Comparison of ENCODE assay signal across 27 mouse cellular contexts in the genomic region with DNA sequence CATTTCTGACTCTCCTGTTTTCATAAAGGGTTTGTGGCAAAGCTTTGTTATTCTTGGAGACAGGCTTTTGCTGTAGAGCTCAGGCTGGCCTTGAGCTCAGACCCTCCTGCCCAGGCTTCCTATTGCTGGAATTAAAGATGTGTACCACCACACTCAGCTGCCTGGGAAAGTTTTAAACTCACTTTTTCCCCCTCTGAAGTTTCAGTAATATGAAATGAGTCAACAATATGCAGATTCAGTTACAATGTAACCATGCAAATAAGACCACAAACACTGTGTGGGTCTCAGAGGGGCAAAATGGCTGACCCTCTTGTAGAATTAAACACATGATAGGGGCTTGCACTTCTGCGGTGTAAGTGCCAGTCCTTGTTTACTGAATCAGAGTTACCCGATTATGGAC. TPM values are rescaled to one million over a fixed set of nuclear protein-coding genes. Genes with fewer than 3 reads are reported as not detected.
DNase-seq lines count a peak whose midpoint lies in the region; ATAC-seq and TF ChIP-seq lines count a peak whose summit lies in the region.
"Had no signal": no experiment of that assay in that cellular context is flagged by ENCODE, and none has a peak within 500 bp of the region (broad histone marks: within the 10 kb centered on the region; RNA-seq: fewer than 3 reads in every experiment).

No protein-coding gene starts in this region.

- no peak overlapping the region for H3K4me3 ChIP-seq in heart, postnatal 0 days (ENCODE audit: low read depth, low read length)
- H3K4me3 ChIP-seq in heart, embryonic 11.5 days (ENCODE audit: low read depth, low read length), result no peak overlapping the region
- H3K4me3 ChIP-seq in CH12.LX (replicated peaks in 1 of 3; ENCODE audit: low read depth in 2 of 3, low read length in 2 of 3, poor library complexity in 1 of 3), result no peak overlapping the region
- H3K4me3 ChIP-seq in intestine, postnatal 0 days (ENCODE audit: low read depth, low read length), result no peak overlapping the region
- H3K4me3 ChIP-seq in stomach, embryonic 15.5 days (replicated peaks), result no peak overlapping the region
- no peak overlapping the region for H3K4me3 ChIP-seq in midbrain, embryonic 14.5 days (replicated peaks; ENCODE audit: low read depth, low read length)
- H3K4me3 ChIP-seq: embryonic facial prominence, embryonic 13.5 days; forebrain, embryonic 10.5 days; forebrain, embryonic 15.5 days; heart, embryonic 15.5 days; hindbrain, embryonic 13.5 days; midbrain, embryonic 15.5 days had no signal

- WGBS in heart, postnatal 0 days, result 30% methylated on average over 2 of the region's 2 CpGs
- WGBS in heart, embryonic 11.5 days (ENCODE audit: insufficient replicate concordance), result 88% methylated on average over 2 of the region's 2 CpGs
- 29% methylated on average over 2 of the region's 2 CpGs for WGBS in intestine, postnatal 0 days
- 50% methylated on average over 2 of the region's 2 CpGs for WGBS in stomach, embryonic 15.5 days
- WGBS in midbrain, embryonic 14.5 days, result 90% methylated on average over 2 of the region's 2 CpGs

- TF ChIP-seq RAD21 in CH12.LX (IDR thresholded peaks at IDR 0.05; ENCODE audit: low read depth, low read length), result no peak

- no peak for TF ChIP-seq EP300 in heart, postnatal 0 days (IDR thresholded peaks at IDR 0.05; ENCODE audit: low read depth)
- peak; percentile 55; the same call in 1 of the 2 replicates for TF ChIP-seq EP300 in CH12.LX (IDR thresholded peaks at IDR 0.05; ENCODE audit: low read length)

- no peaks in the 10 kb centered on the region for H3K36me3 ChIP-seq in heart, postnatal 0 days (replicated peaks; ENCODE audit: control insufficient read depth, insufficient read depth, low read length)
- no peaks in the 10 kb centered on the region for H3K36me3 ChIP-seq in heart, embryonic 11.5 days (ENCODE audit: control insufficient read depth, insufficient read depth, low read length)
- H3K36me3 ChIP-seq in CH12.LX (replicated peaks in 1 of 2; ENCODE audit: control insufficient read depth in 1 of 2, insufficient read depth in 1 of 2, low read length in 1 of 2), result peaks cover 0 to 10% of the 10 kb centered on the region in 2 experiments
- H3K36me3 ChIP-seq in intestine, postnatal 0 days (ENCODE audit: control insufficient read depth, insufficient read depth), result no peaks in the 10 kb centered on the region
- no peaks in the 10 kb centered on the region for H3K36me3 ChIP-seq in stomach, embryonic 15.5 days
- H3K36me3 ChIP-seq in midbrain, embryonic 14.5 days (ENCODE audit: control insufficient read depth, insufficient read depth, low read length), result no peaks in the 10 kb centered on the region
- H3K36me3 ChIP-seq: forebrain, embryonic 15.5 days; heart, embryonic 15.5 days; hindbrain, embryonic 13.5 days; midbrain, embryonic 15.5 days had no signal

- H3K27me3 ChIP-seq in heart, postnatal 0 days (ENCODE audit: control insufficient read depth, insufficient read depth, low read length), result no peaks in the 10 kb centered on the region
- H3K27me3 ChIP-seq in heart, embryonic 11.5 days (ENCODE audit: control insufficient read depth, insufficient read depth, low read length), result no peaks in the 10 kb centered on the region
- no peaks in the 10 kb centered on the region for H3K27me3 ChIP-seq in CH12.LX (replicated peaks)
- H3K27me3 ChIP-seq in intestine, postnatal 0 days (replicated peaks; ENCODE audit: control insufficient read depth, insufficient read depth, low read length), result no peaks in the 10 kb centered on the region
- H3K27me3 ChIP-seq in stomach, embryonic 15.5 days (replicated peaks), result no peaks in the 10 kb centered on the region
- no peaks in the 10 kb centered on the region for H3K27me3 ChIP-seq in midbrain, embryonic 14.5 days (ENCODE audit: control insufficient read depth, insufficient read depth, low read length)
- H3K27me3 ChIP-seq: embryonic facial prominence, embryonic 13.5 days; forebrain, embryonic 15.5 days; heart, embryonic 15.5 days; hindbrain, embryonic 13.5 days; midbrain, embryonic 15.5 days had no signal

- TF ChIP-seq CTCF in heart, postnatal 0 days (IDR thresholded peaks at IDR 0.05; ENCODE audit: low read depth), result no peak
- no peak for TF ChIP-seq CTCF in CH12.LX (conservative IDR thresholded peaks at IDR 0.05 in 1 of 2, IDR thresholded peaks at IDR 0.05 in 1 of 2; ENCODE audit: low read depth in 2 of 2, low read length in 2 of 2)
- no peak for TF ChIP-seq CTCF in intestine, postnatal 0 days (IDR thresholded peaks at IDR 0.05; ENCODE audit: low read depth)

- H3K4me2 ChIP-seq in heart, postnatal 0 days (ENCODE audit: low read depth, low read length), result no peak overlapping the region
- no peak overlapping the region for H3K4me2 ChIP-seq in heart, embryonic 11.5 days
- H3K4me2 ChIP-seq in CH12.LX (ENCODE audit: insufficient read depth, low read depth, poor library complexity, severe bottlenecking), result no peak overlapping the region
- no peak overlapping the region for H3K4me2 ChIP-seq in intestine, postnatal 0 days (replicated peaks; ENCODE audit: low read depth)
- H3K4me2 ChIP-seq in stomach, embryonic 15.5 days, result no peak overlapping the region
- H3K4me2 ChIP-seq in midbrain, embryonic 14.5 days (ENCODE audit: low read length), result no peak overlapping the region
- H3K4me2 ChIP-seq: embryonic facial prominence, embryonic 13.5 days; forebrain, embryonic 15.5 days; heart, embryonic 15.5 days; hindbrain, embryonic 13.5 days; lung, embryonic 14.5 days; midbrain, embryonic 15.5 days had no signal

- no peaks in the 10 kb centered on the region for H3K9me3 ChIP-seq in heart, postnatal 0 days (replicated peaks; ENCODE audit: control insufficient read depth, low read length)
- no peaks in the 10 kb centered on the region for H3K9me3 ChIP-seq in heart, embryonic 11.5 days (replicated peaks; ENCODE audit: control insufficient read depth, low read length)
- no peaks in the 10 kb centered on the region for H3K9me3 ChIP-seq in CH12.LX (replicated peaks; ENCODE audit: low read length)
- no peaks in the 10 kb centered on the region for H3K9me3 ChIP-seq in intestine, postnatal 0 days (ENCODE audit: control insufficient read depth)
- no peaks in the 10 kb centered on the region for H3K9me3 ChIP-seq in stomach, embryonic 15.5 days
- H3K9me3 ChIP-seq in midbrain, embryonic 14.5 days (ENCODE audit: control insufficient read depth, low read length), result no peaks in the 10 kb centered on the region
- H3K9me3 ChIP-seq: embryonic facial prominence, embryonic 13.5 days; forebrain, embryonic 10.5 days; forebrain, embryonic 15.5 days; heart, embryonic 15.5 days; hindbrain, embryonic 13.5 days; midbrain, embryonic 15.5 days had no signal

- dilution Hi-C loops in CH12.LX (cut with MboI; ENCODE audit: extremely low pct_ligation_motif_present, extremely low pct_unique_long_range_greater_than_20kb, low sequenced_read_pairs), result no loop called here

- H3K4me1 ChIP-seq in heart, postnatal 0 days (ENCODE audit: control insufficient read depth, insufficient read depth), result 0 out of 2 replicates have a peak, but pooled peaks cover 8% of the 10 kb centered on the region
- no peaks in the 10 kb centered on the region for H3K4me1 ChIP-seq in heart, embryonic 11.5 days (ENCODE audit: control insufficient read depth, insufficient read depth, low read length)
- H3K4me1 ChIP-seq in CH12.LX (ENCODE audit: control insufficient read depth in 1 of 2, insufficient read depth in 2 of 2), result peaks cover 3 to 13% of the 10 kb centered on the region in 2 experiments; a peak in 3 of 4 replicates
- peaks cover 4% of the 10 kb centered on the region; the same call in 1 of the 2 replicates for H3K4me1 ChIP-seq in intestine, postnatal 0 days (replicated peaks; ENCODE audit: control insufficient read depth, insufficient read depth, low read length)
- no peaks in the 10 kb centered on the region for H3K4me1 ChIP-seq in stomach, embryonic 15.5 days
- H3K4me1 ChIP-seq in midbrain, embryonic 14.5 days (ENCODE audit: control insufficient read depth, insufficient read depth, low read length), result no peaks in the 10 kb centered on the region
- H3K4me1 ChIP-seq: embryonic facial prominence, embryonic 13.5 days; forebrain, embryonic 10.5 days; forebrain, embryonic 15.5 days; hindbrain, embryonic 13.5 days; midbrain, embryonic 15.5 days had no signal

- H3K9ac ChIP-seq in heart, postnatal 0 days (replicated peaks; ENCODE audit: low read depth, low read length), result no peak overlapping the region
- no peak overlapping the region for H3K9ac ChIP-seq in heart, embryonic 11.5 days (ENCODE audit: low read depth, low read length)
- no peak overlapping the region for H3K9ac ChIP-seq in CH12.LX (ENCODE audit: insufficient read depth, low read depth)
- no peak overlapping the region for H3K9ac ChIP-seq in intestine, postnatal 0 days (ENCODE audit: low read depth, low read length)
- no peak overlapping the region for H3K9ac ChIP-seq in stomach, embryonic 15.5 days
- H3K9ac ChIP-seq in midbrain, embryonic 14.5 days (replicated peaks; ENCODE audit: low read length), result no peak overlapping the region
- H3K9ac ChIP-seq: embryonic facial prominence, embryonic 13.5 days; forebrain, embryonic 15.5 days; heart, embryonic 15.5 days; hindbrain, embryonic 13.5 days; lung, embryonic 14.5 days; midbrain, embryonic 15.5 days had no signal

- in situ Hi-C loops in CH12.LX (cut with MboI; ENCODE audit: low pct_ligation_motif_present, low pct_unique_long_range_greater_than_20kb, low sequenced_read_pairs), result no loop called here

- no peak for TF ChIP-seq POLR2A in CH12.LX (IDR thresholded peaks at IDR 0.05; ENCODE audit: low read depth, low read length)

- H3K27ac ChIP-seq in heart, postnatal 0 days (ENCODE audit: low read depth), result 0 out of 2 replicates have a peak overlapping the region, but pooled peaks have one; percentile 11
- no peak overlapping the region for H3K27ac ChIP-seq in heart, embryonic 11.5 days (ENCODE audit: low read depth, low read length)
- H3K27ac ChIP-seq in CH12.LX (ENCODE audit: insufficient read depth, low read depth), result no peak overlapping the region
- H3K27ac ChIP-seq in intestine, postnatal 0 days (ENCODE audit: low read depth, low read length), result peak overlapping the region; percentile 73
- peak overlapping the region; percentile 74 for H3K27ac ChIP-seq in stomach, embryonic 15.5 days
- no peak overlapping the region for H3K27ac ChIP-seq in midbrain, embryonic 14.5 days (replicated peaks; ENCODE audit: low read depth, low read length)
- H3K27ac ChIP-seq: embryonic facial prominence, embryonic 13.5 days; forebrain, embryonic 10.5 days; forebrain, embryonic 15.5 days; heart, embryonic 15.5 days; hindbrain, embryonic 13.5 days; midbrain, embryonic 15.5 days had no signal

- no peaks in the 10 kb centered on the region for H3K79me2 ChIP-seq in CH12.LX (replicated peaks; ENCODE audit: control insufficient read depth, extremely low read depth, insufficient read depth, poor library complexity, severe bottlenecking)

- no peak for ATAC-seq in heart, postnatal 0 days (ENCODE audit: insufficient read depth, low read depth)
- ATAC-seq in heart, embryonic 11.5 days (replicated peaks; ENCODE audit: insufficient number of reproducible peaks, low FRiP score, low TSS enrichment), result no peak
- no peak for ATAC-seq in intestine, postnatal 0 days
- no peak for ATAC-seq in stomach, embryonic 15.5 days (ENCODE audit: insufficient read depth, low FRiP score, low read depth)
- no peak for ATAC-seq in midbrain, embryonic 14.5 days (ENCODE audit: low FRiP score, low TSS enrichment)
- ATAC-seq: forebrain, embryonic 15.5 days; midbrain, embryonic 15.5 days had no signal

- no peak for DNase-seq in heart, postnatal 0 days (ENCODE audit: low spot score)
- DNase-seq in CH12.LX (ENCODE audit: extremely low read depth), result peak; percentile 60
- no peak for DNase-seq in urinary bladder, postnatal 14 days (ENCODE audit: low spot score)
- DNase-seq in midbrain, embryonic 14.5 days, result no peak
- DNase-seq: adrenal gland, postnatal 25 days; cerebellum, adult 11-12 months; cerebellum, adult 9-11 months; heart, postnatal 4 days; kidney, adult 2 months; kidney, postnatal 25 days; lung, embryonic 14.5 days; lung, postnatal 14 days; right cerebral cortex, adult 18-20 months; thymus, adult 18-20 months; thymus, postnatal 25 days had no signal

RNA-seq across cellular contexts. Expression of a gene that starts 18.8 kb away (rescaled TPM):
- 619 and 692 TPM in 2 replicates for total RNA-seq in heart, postnatal 0 days (2014; rRNA removed; ENCODE audit: low replicate concordance)
- 660 and 663 TPM in 2 replicates for polyA plus RNA-seq in heart, postnatal 0 days (2015; fragmentation: Nextera tagmentation; extraction: Ambion mirVana)
- 434 and 456 TPM in 2 replicates for polyA plus RNA-seq in heart, embryonic 11.5 days (2014; fragmentation: Nextera tagmentation; extraction: Ambion mirVana)
- total RNA-seq in CH12.LX (2012; rRNA removed), result 268 and 332 TPM in 2 replicates
- total RNA-seq in CH12.LX (2014; rRNA removed), result 475 and 538 TPM in 2 replicates
- 461 and 517 TPM in 2 replicates for polyA plus RNA-seq in CH12.LX (2012; ENCODE audit: insufficient read length, low read depth)
- 354 and 371 TPM in 2 replicates for polyA plus RNA-seq in intestine, postnatal 0 days (2015; fragmentation: Nextera tagmentation; extraction: Ambion mirVana)
- 264 and 310 TPM in 2 replicates for polyA plus RNA-seq in stomach, embryonic 15.5 days (2015; fragmentation: Nextera tagmentation; extraction: Ambion mirVana)
- 266 and 297 TPM in 2 replicates for polyA plus RNA-seq in midbrain, embryonic 14.5 days (2014; fragmentation: Nextera tagmentation; extraction: Ambion mirVana)

RNA-seq across cellular contexts. Expression of a gene that starts 42.6 kb away (rescaled TPM):
- total RNA-seq in heart, postnatal 0 days (2014; rRNA removed; ENCODE audit: low replicate concordance), result 18.3 and 53.5 TPM in 2 replicates
- 27.8 and 30.6 TPM in 2 replicates for polyA plus RNA-seq in heart, postnatal 0 days (2015; fragmentation: Nextera tagmentation; extraction: Ambion mirVana)
- 38.6 and 44.5 TPM in 2 replicates for polyA plus RNA-seq in heart, embryonic 11.5 days (2014; fragmentation: Nextera tagmentation; extraction: Ambion mirVana)
- total RNA-seq in CH12.LX (2012; rRNA removed) (30.4 and 34.9 TPM in 2 replicates), CH12.LX (2014; rRNA removed) (13.3 and 14.2 TPM in 2 replicates)
- polyA plus RNA-seq in CH12.LX (2012; ENCODE audit: insufficient read length, low read depth), result 26.1 and 29.0 TPM in 2 replicates
- polyA plus RNA-seq in intestine, postnatal 0 days (2015; fragmentation: Nextera tagmentation; extraction: Ambion mirVana), result 67.3 and 70.5 TPM in 2 replicates
- 42.2 and 48.1 TPM in 2 replicates for polyA plus RNA-seq in stomach, embryonic 15.5 days (2015; fragmentation: Nextera tagmentation; extraction: Ambion mirVana)
- 38.8 and 55.7 TPM in 2 replicates for polyA plus RNA-seq in midbrain, embryonic 14.5 days (2014; fragmentation: Nextera tagmentation; extraction: Ambion mirVana)

RNA-seq across cellular contexts. Expression of a gene that starts 55.2 kb away (rescaled TPM):
- not detected in 2 replicates for total RNA-seq in heart, postnatal 0 days (2014; rRNA removed; ENCODE audit: low replicate concordance)
- not detected in 2 replicates for polyA plus RNA-seq in heart, postnatal 0 days (2015; fragmentation: Nextera tagmentation; extraction: Ambion mirVana)
- not detected in 2 replicates for polyA plus RNA-seq in heart, embryonic 11.5 days (2014; fragmentation: Nextera tagmentation; extraction: Ambion mirVana)
- total RNA-seq in CH12.LX (2012; rRNA removed) (not detected in 2 replicates), CH12.LX (2014; rRNA removed) (not detected in 2 replicates)
- polyA plus RNA-seq in CH12.LX (2012; ENCODE audit: insufficient read length, low read depth), result 0.34 TPM in 1 of 2 replicates, not detected in the other
- 0.16 and 0.17 TPM in 2 replicates for polyA plus RNA-seq in intestine, postnatal 0 days (2015; fragmentation: Nextera tagmentation; extraction: Ambion mirVana)
- not detected in 2 replicates for polyA plus RNA-seq in stomach, embryonic 15.5 days (2015; fragmentation: Nextera tagmentation; extraction: Ambion mirVana)
- not detected in 2 replicates for polyA plus RNA-seq in midbrain, embryonic 14.5 days (2014; fragmentation: Nextera tagmentation; extraction: Ambion mirVana)
- total RNA-seq: adrenal gland, postnatal 25 days; heart, postnatal 4 days; liver, adult 2 months; neutrophil, adult 5-6 weeks had no signal
- polyA plus RNA-seq: forebrain, embryonic 10.5 days; forebrain, embryonic 15.5 days; heart, embryonic 15.5 days; hindbrain, embryonic 13.5 days; lung, embryonic 14.5 days; midbrain, embryonic 15.5 days; neural tube, embryonic 11.5 days had no signal

RNA-seq across cellular contexts. Expression of a gene that starts 55.9 kb away (rescaled TPM):
- 17.3 and 20.9 TPM in 2 replicates for total RNA-seq in heart, postnatal 0 days (2014; rRNA removed; ENCODE audit: low replicate concordance)
- polyA plus RNA-seq in heart, postnatal 0 days (2015; fragmentation: Nextera tagmentation; extraction: Ambion mirVana), result 7.3 and 8.3 TPM in 2 replicates
- 10.8 TPM in 2 replicates for polyA plus RNA-seq in heart, embryonic 11.5 days (2014; fragmentation: Nextera tagmentation; extraction: Ambion mirVana)
- total RNA-seq in CH12.LX (2012; rRNA removed), result 6.6 and 7.0 TPM in 2 replicates
- 9.0 and 9.5 TPM in 2 replicates for total RNA-seq in CH12.LX (2014; rRNA removed)
- polyA plus RNA-seq in CH12.LX (2012; ENCODE audit: insufficient read length, low read depth), result 4.7 and 5.4 TPM in 2 replicates
- 16.3 and 16.4 TPM in 2 replicates for polyA plus RNA-seq in intestine, postnatal 0 days (2015; fragmentation: Nextera tagmentation; extraction: Ambion mirVana)
- 11.1 and 12.0 TPM in 2 replicates for polyA plus RNA-seq in stomach, embryonic 15.5 days (2015; fragmentation: Nextera tagmentation; extraction: Ambion mirVana)
- 23.4 and 28.6 TPM in 2 replicates for polyA plus RNA-seq in midbrain, embryonic 14.5 days (2014; fragmentation: Nextera tagmentation; extraction: Ambion mirVana)

Comparison
In these comparisons a context has a peak if more than half of its experiments do, and no peak if none do; other contexts are left out.
1. H3K27ac ChIP-seq: peak in heart, postnatal 0 days (single experiment), intestine, postnatal 0 days (single experiment) and stomach, embryonic 15.5 days (single experiment); none in heart, embryonic 11.5 days (single experiment), CH12.LX (single experiment) and midbrain, embryonic 14.5 days (single experiment).